Mouse (Mus musculus) cerebellum, adult 2 months (tissue): ENCODE results near the gene Hoxc9. TPM values are rescaled to one million over a fixed set of nuclear protein-coding genes. Genes with fewer than 3 reads are reported as not detected.

Source experiments
- DNase-seq, 2 experiments: peaks; one replicate each; pipeline ENCODE4 v3.0.0; 2021
- H3K27ac ChIP-seq: fragments of 200-500 bp; 2 replicates; pipeline ENCODE4 v1.5.1; 2012; ENCODE audit warnings: low read length, control low read depth, inconsistent platforms; ENCODE audit not compliant: insufficient read depth
- H3K27me3 ChIP-seq: fragments of 200-500 bp; 2 replicates; pipeline ENCODE4 v1.6.1; 2012; ENCODE audit warnings: inconsistent platforms, mild to moderate bottlenecking, low read length, moderate library complexity; ENCODE audit not compliant: control insufficient read depth, insufficient read depth
- H3K4me1 ChIP-seq: fragments of 200-500 bp; 2 replicates; pipeline ENCODE4 v1.6.1; 2011; ENCODE audit warnings: low read length; ENCODE audit not compliant: control insufficient read depth, insufficient read depth
- H3K4me3 ChIP-seq: fragments of 200-500 bp; replicated peaks from 2 replicates; pipeline ENCODE3; 2011; ENCODE audit warnings: mild to moderate bottlenecking, low read depth, low read length, control low read depth; ENCODE audit not compliant: insufficient read depth
- CTCF ChIP-seq: fragments of 200-500 bp; IDR thresholded peaks from 2 replicates; pipeline ENCODE4 v1.5.1; 2011; ENCODE audit warnings: low read depth, mild to moderate bottlenecking, control low read depth, low read length, moderate library complexity, borderline replicate concordance; ENCODE audit not compliant: insufficient read depth
- POLR2A ChIP-seq: fragments of 200-500 bp; IDR thresholded peaks from 2 replicates; pipeline ENCODE4 v1.6.1; 2011; ENCODE audit warnings: low read length, control low read depth, borderline replicate concordance; ENCODE audit not compliant: insufficient read depth
- WGBS: fragments of 180-500 bp; shearing (Covaris S2); methylation state at CpG from one replicate; pipeline ENCODE4 v1.1.7; 2018; 5-methylcytosine and 5-hydroxymethylcytosine counted together
- polyA plus RNA-seq: library from polyadenylated mRNA; depleted of rRNA; stranded (reverse); fragments of >200 nt; gene quantifications from 2 replicates; pipeline ENCODE4 v1.2.3, GENCODE M21; 2012

Gene Hoxc9
- polyA plus RNA-seq, 1 experiment = not detected

DNA sequence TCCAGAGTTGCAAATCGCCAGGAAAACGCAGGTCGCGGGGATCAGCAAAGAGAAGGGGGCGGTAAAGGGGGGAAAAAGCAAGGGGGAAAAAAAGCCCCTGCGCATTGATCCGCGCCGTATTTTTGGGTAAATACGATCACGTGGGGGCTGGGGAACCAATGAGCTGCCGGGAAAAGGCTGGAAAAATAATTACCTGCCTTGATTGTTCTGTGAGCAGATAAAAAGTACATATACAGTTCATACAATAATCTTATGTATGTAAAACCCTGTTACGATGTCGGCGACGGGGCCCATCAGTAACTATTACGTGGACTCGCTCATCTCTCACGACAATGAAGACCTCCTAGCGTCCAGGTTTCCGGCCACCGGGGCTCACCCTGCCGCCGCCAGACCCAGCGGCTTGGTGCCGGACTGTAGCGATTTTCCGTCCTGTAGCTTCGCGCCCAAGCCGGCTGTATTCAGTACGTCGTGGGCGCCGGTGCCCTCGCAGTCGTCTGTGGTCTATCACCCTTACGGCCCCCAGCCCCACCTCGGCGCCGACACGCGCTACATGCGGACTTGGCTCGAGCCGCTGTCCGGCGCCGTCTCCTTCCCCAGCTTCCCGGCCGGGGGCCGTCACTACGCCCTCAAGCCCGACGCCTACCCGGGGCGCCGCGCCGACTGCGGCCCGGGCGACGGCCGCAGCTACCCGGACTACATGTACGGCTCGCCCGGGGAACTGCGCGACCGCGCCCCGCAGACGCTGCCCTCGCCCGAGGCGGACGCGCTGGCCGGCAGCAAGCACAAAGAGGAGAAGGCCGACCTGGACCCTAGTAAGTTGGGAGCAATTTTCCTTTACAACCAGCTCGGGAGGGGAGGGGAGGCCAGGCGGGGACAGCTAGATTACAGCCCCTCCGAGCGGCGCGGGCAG, 5.4 kb downstream of the Hoxc9 start:
- WGBS = 1% methylated on average over 88 of the region's 88 CpGs
- Histone ChIP-seq H3K27me3 (peaks cover 14% of the 10 kb centered on the region; the same call in 1 of the 2 replicates), H3K4me1 (no peaks in the 10 kb centered on the region), H3K4me3 (no peak overlapping the region), H3K27ac (no peak overlapping the region)
- TF ChIP-seq POLR2A (no peak), CTCF (no peak)
- no peak for DNase-seq

DNA sequence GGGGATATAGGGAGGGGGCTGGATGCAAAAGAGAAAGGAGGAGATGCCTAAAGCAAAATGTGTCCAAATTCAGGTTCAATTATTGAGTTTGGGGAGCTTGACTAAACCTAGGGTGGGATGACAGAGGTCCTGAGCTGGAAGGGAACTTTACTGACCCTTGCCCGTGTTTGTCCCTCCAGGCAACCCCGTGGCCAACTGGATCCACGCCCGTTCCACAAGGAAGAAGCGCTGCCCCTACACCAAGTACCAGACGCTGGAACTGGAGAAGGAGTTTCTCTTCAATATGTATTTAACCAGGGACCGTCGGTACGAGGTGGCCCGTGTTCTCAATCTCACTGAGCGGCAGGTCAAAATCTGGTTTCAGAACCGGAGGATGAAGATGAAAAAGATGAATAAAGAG, 7.5 kb downstream of the Hoxc9 start:
- TF ChIP-seq POLR2A = no peak
- no peak overlapping the region for H3K27ac ChIP-seq
- peaks cover 11% of the 10 kb centered on the region; the same call in 1 of the 2 replicates for H3K27me3 ChIP-seq
- WGBS = 3% methylated on average over 12 of the region's 12 CpGs
- no peak for DNase-seq
- no peak overlapping the region for H3K4me3 ChIP-seq
- H3K4me1 ChIP-seq = no peaks in the 10 kb centered on the region

DNA sequence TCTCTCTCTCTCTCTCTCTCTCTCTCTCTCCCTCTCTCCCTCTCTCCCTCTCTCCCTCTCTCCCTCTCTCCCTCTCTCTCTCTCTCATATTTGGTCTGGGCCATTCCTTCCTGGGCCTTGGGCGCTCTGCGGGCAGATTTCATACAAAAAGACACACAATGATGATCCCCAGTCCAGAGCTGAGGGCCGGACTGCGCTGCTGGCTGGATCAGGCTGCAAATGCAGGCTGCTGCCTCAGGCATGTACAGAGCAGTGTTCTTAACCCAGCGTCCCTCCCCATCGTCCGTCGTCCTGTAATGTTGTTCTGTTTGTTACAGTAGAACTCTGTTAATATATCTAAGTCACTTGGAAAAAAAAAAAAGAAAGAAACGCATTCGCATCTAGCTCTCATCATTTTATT, 8.3 kb downstream of the Hoxc9 start:
- WGBS = 3% methylated on average over 10 of the region's 10 CpGs
- Histone ChIP-seq H3K4me3 (no peak overlapping the region), H3K4me1 (no peaks in the 10 kb centered on the region), H3K27ac (no peak overlapping the region), H3K27me3 (peaks cover 10% of the 10 kb centered on the region; the same call in 1 of the 2 replicates)
- no peak for DNase-seq
- no peak for TF ChIP-seq POLR2A
- no peak for TF ChIP-seq CTCF

DNA sequence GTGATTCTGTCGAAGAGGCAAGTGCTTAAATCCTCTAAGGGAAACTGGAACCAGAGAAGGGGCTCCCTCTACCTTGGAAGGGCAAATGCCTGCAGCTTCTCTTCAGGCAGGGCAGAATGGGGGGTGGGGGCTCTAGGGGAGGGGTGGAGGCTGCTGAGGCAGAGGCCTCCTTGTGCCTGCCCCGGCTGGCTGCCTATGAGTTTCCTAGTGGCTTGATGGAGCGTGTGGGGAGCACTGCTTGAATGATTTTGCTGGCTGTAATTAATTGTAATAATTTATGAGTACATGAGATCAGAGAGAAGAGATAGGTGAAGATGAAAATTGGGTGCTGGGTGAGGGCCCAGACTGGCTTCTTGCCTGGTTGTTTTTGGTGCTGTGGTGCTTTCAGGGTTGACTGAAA, 8.7 kb downstream of the Hoxc9 start:
- Histone ChIP-seq H3K4me1 (no peaks in the 10 kb centered on the region), H3K4me3 (no peak overlapping the region), H3K27me3 (peaks cover 11% of the 10 kb centered on the region; the same call in 1 of the 2 replicates), H3K27ac (no peak overlapping the region)
- no peak for TF ChIP-seq CTCF
- TF ChIP-seq POLR2A = no peak
- 6% methylated on average over 3 of the region's 3 CpGs for WGBS
- DNase-seq = no peak

DNA sequence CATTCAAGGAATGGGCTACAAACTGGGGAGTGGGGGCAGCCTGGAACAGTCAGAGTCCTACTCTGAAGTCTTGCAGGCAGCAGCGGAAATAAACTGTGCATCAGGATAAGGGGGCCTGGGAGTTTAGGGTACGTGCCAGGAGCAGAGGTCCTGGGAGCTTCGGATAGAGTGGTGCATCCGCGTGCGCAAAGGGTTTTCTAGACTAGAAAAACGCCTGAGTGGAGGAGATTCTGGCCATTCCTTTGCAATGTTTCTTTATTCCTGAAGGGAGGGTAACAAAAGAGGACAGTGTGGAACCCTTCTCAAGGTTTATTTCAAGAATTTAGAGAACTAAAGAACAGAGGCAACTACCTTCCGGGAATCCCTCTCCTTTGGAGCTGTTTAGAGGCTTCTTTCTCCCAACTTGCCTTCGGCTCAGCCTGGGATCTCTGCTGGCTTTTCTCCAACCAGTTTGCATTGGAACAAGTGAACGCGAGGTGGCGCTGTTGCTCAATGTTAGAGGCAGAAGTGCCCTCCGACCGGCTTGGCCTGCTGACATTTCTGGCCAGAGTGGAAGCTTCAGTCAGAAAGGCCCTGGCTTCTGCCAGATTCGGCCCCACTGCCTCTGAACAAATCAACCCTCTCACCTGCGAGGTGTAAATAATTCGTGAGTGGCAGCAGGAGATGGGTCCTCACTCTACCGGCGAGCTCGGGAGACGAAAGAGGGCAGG, 11.0 kb downstream of the Hoxc9 start:
- Histone ChIP-seq H3K27me3 (peaks cover 15% of the 10 kb centered on the region; the same call in 1 of the 2 replicates), H3K4me3 (no peak overlapping the region), H3K27ac (no peak overlapping the region), H3K4me1 (no peaks in the 10 kb centered on the region)
- DNase-seq = peak; percentile 82 to 92
- 2% methylated on average over 21 of the region's 21 CpGs for WGBS
- TF ChIP-seq POLR2A = no peak
- peak; percentile 94 for TF ChIP-seq CTCF

DNA sequence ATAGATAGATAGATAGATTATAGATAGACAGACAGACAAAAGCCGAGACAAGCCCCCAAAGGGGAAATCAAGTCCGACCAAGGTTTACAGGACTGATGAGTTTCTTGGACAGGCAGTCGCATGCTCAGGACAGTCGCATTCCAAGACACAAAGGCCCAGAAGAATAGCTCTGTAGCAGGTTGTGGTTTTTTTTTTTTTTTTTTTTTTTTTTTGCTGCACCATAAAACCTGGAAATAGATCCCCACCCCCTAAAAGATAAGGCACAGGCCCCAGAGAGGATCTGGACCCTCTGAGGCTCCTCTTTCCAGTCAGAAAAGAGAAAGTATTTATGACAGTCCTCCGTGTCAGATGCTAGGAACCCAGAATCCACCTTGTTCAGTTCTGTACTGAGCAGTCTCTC, 11.8 kb downstream of the Hoxc9 start:
- no peak overlapping the region for H3K4me3 ChIP-seq
- no peak for TF ChIP-seq POLR2A
- TF ChIP-seq CTCF = no peak
- H3K4me1 ChIP-seq = no peaks in the 10 kb centered on the region
- no peak overlapping the region for H3K27ac ChIP-seq
- DNase-seq = no peak
- 38% methylated on average over 5 of the region's 5 CpGs for WGBS
- peaks cover 15% of the 10 kb centered on the region; the same call in 1 of the 2 replicates for H3K27me3 ChIP-seq

DNA sequence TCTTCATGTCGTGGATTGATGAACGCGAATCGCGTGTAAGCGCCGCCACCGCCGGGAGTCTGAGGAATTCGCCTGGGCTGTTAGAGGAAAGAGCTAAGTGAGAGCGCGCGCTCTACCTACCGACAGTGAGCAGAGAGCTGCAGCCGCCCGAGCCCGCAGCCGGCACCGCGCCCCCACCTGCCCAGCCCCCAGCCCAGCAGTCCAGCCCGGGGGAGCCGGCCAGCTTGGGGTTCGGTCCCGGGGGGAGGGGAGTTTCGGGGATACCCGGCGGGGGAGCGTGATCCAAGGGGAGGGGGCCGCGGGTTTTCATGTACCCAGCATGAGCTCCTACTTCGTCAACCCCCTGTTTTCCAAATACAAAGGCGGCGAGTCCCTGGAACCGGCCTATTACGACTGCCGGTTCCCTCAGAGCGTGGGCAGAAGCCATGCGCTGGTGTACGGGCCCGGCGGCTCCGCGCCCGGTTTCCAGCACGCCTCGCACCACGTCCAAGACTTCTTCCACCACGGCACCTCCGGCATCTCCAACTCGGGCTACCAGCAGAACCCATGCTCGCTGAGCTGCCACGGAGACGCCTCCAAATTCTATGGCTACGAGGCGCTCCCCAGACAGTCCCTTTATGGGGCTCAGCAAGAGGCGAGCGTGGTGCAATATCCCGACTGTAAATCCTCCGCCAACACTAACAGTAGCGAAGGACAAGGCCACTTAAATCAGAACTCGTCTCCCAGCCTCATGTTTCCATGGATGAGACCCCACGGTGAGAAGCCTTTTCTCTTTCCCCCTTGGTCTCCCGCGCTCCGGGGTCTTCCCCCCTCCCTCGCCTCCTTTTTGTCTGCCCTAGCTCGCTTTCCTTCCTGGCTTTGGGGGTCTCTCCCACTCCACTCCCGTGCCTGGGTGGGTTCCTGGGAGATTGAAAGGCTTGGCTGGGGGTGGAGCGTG, 14.5 kb downstream of the Hoxc9 start, which contains the start of gene Hoxc8:
TSS of gene Hoxc8 (plus strand) at position 147 of the 937 bp plus-strand sequence.
- no peak within 1 kb of the TSS for H3K27ac ChIP-seq
- WGBS = 1% methylated on average over 69 of the region's 69 CpGs
- peaks cover 14% of the 10 kb centered on the region; the same call in 1 of the 2 replicates for H3K27me3 ChIP-seq
- TF ChIP-seq CTCF (no peak), POLR2A (no peak)
- DNase-seq = no peak
- H3K4me3 ChIP-seq = no peak within 1 kb of the TSS
- H3K4me1 ChIP-seq = no peaks in the 10 kb centered on the region
